Mouse (Mus musculus) neural tube, embryonic 13.5 days (tissue): ENCODE measurements around the gene Kdm2a. TPM values are rescaled to one million over a fixed set of nuclear protein-coding genes. Genes with fewer than 3 reads are reported as not detected.

ENCODE experiments used
- ATAC-seq: fragments of 200-750 bp; cut with Nextera tagmentation; 2 replicates; pipeline ENCODE4 v1.8.0; 2017; ENCODE audit warnings: low read depth, mild to moderate bottlenecking, moderate TSS enrichment, moderate library complexity
- H3K27ac ChIP-seq: fragments of 300-500 bp; sonication (generic); replicated peaks from 2 replicates; pipeline ENCODE4 v1.5.1; 2015; ENCODE audit warnings: moderate library complexity, mild to moderate bottlenecking, inconsistent platforms
- H3K27me3 ChIP-seq: fragments of 300-500 bp; sonication (generic); 2 replicates; pipeline ENCODE4 v1.6.1; 2015; ENCODE audit warnings: mild to moderate bottlenecking, inconsistent platforms
- H3K36me3 ChIP-seq: fragments of 300-500 bp; sonication (generic); 2 replicates; pipeline ENCODE4 v1.6.1; 2015; ENCODE audit warnings: mild to moderate bottlenecking, inconsistent platforms
- H3K4me1 ChIP-seq: fragments of 300-500 bp; sonication (generic); replicated peaks from 2 replicates; pipeline ENCODE4 v1.6.1; 2015; ENCODE audit warnings: inconsistent platforms
- H3K4me2 ChIP-seq: fragments of 300-500 bp; sonication (generic); 2 replicates; pipeline ENCODE4 v1.6.1; 2015; ENCODE audit warnings: inconsistent platforms, mild to moderate bottlenecking, moderate library complexity
- H3K4me3 ChIP-seq: fragments of 300-500 bp; sonication (generic); 2 replicates; pipeline ENCODE4 v1.5.1; 2015; ENCODE audit warnings: mild to moderate bottlenecking, inconsistent platforms
- H3K9ac ChIP-seq: fragments of 300-500 bp; sonication (generic); 2 replicates; pipeline ENCODE4 v1.6.1; 2015; ENCODE audit warnings: moderate library complexity, mild to moderate bottlenecking, inconsistent platforms
- H3K9me3 ChIP-seq: fragments of 300-500 bp; sonication (generic); 2 replicates; pipeline ENCODE4 v1.6.1; 2016; ENCODE audit warnings: inconsistent platforms
- WGBS: fragments of 180-500 bp; shearing (Covaris S2); methylation state at CpG from one replicate; pipeline ENCODE4 v1.1.7; 2015; 5-methylcytosine and 5-hydroxymethylcytosine counted together
- polyA plus RNA-seq: library from polyadenylated mRNA; unstranded; fragments of >200 nt; fragmentation: Nextera tagmentation; extraction: Ambion mirVana; gene quantifications from 2 replicates; pipeline ENCODE4 v1.2.1, GENCODE M21; 2015

The Kdm2a gene
- polyA plus RNA-seq, 1 experiment from 2014 or later, result 38.2 TPM

DNA sequence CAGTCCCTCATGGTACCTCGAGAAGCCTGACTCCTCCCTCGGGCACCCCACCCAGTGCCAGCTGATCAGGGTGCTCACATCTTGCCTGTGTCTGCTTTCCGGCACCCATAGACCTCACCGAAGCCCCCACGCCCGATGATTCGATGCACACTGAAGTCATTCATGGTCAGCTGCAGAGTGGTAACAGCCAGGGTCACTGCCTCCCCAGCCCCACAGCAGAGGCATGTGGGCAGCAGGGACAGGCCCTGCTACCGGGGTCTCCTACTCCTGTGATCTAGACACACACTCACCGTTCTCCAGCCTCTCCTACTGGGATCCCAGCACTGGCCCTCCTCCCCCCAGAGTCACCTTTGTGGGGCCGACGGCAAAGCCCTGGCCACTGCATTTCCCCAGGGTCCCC lies 106.9 kb downstream of the Kdm2a start:
- Histone ChIP-seq H3K4me1 (peaks cover 8% of the 10 kb centered on the region), H3K27ac (no peak overlapping the region), H3K9ac (no peak overlapping the region), H3K9me3 (no peaks in the 10 kb centered on the region), H3K4me2 (no peak overlapping the region), H3K36me3 (peaks cover 74% of the 10 kb centered on the region), H3K27me3 (no peaks in the 10 kb centered on the region), H3K4me3 (no peak overlapping the region)
- WGBS, result 91% methylated on average over 11 of the region's 11 CpGs
- no peak for ATAC-seq

DNA sequence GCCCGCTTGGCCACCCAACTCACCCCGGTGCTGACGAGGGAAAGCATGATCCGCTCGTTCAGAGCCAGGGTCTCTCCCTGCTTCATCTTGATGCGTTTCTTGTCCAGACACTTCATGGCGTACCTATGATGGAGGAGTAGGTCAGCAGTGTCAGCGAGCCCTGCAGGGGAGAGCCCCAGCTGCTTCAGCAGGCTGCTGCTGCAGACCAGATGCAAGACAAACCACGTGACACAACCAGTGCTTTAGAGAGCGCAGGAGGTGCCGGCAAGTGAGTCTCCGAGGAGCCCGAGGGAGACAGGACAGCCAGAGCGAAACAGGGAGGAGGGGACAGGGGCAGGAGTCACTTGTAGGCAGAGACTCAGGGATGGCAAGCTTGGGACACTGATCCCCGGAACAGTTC lies 107.3 kb downstream of the Kdm2a start:
- H3K27ac ChIP-seq, result no peak overlapping the region
- no peak overlapping the region for H3K4me2 ChIP-seq
- no peaks in the 10 kb centered on the region for H3K27me3 ChIP-seq
- ATAC-seq, result no peak
- WGBS, result 73% methylated on average over 15 of the region's 15 CpGs
- H3K4me1 ChIP-seq, result peaks cover 8% of the 10 kb centered on the region
- H3K9ac ChIP-seq, result no peak overlapping the region
- H3K36me3 ChIP-seq, result peaks cover 78% of the 10 kb centered on the region
- no peaks in the 10 kb centered on the region for H3K9me3 ChIP-seq
- H3K4me3 ChIP-seq, result no peak overlapping the region

DNA sequence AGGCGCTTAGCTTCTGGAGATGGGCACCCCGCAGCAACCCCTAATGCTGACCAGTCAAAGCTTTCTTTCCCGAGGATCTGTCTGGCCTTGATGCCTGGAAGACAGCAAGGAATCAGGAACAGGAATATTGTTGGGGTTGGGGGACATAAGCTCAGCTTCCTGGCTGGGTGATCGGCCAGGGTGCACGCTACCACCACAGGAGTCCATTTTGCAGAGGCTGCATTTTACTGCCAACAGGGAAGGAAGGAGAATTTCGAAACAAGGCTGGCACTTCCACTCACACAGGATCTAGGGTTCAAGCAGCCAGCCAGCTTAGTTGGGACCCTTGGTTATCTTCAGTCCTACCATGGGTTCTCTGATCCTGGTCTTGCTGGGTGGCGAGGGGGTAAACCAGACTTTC lies 114.4 kb downstream of the Kdm2a start:
- Histone ChIP-seq H3K9me3 (no peaks in the 10 kb centered on the region), H3K4me1 (peaks cover 18% of the 10 kb centered on the region), H3K36me3 (peaks cover 47% of the 10 kb centered on the region), H3K9ac (peak overlapping the region; percentile 87; the same call in 1 of the 2 replicates), H3K27ac (peak overlapping the region; percentile 46; the same call in 1 of the 2 replicates), H3K27me3 (peaks cover 4% of the 10 kb centered on the region; the same call in 1 of the 2 replicates), H3K4me2 (peak overlapping the region; percentile 74), H3K4me3 (peak overlapping the region; percentile 62; the same call in 1 of the 2 replicates)
- 48% methylated on average over 7 of the region's 7 CpGs for WGBS
- no peak for ATAC-seq

DNA sequence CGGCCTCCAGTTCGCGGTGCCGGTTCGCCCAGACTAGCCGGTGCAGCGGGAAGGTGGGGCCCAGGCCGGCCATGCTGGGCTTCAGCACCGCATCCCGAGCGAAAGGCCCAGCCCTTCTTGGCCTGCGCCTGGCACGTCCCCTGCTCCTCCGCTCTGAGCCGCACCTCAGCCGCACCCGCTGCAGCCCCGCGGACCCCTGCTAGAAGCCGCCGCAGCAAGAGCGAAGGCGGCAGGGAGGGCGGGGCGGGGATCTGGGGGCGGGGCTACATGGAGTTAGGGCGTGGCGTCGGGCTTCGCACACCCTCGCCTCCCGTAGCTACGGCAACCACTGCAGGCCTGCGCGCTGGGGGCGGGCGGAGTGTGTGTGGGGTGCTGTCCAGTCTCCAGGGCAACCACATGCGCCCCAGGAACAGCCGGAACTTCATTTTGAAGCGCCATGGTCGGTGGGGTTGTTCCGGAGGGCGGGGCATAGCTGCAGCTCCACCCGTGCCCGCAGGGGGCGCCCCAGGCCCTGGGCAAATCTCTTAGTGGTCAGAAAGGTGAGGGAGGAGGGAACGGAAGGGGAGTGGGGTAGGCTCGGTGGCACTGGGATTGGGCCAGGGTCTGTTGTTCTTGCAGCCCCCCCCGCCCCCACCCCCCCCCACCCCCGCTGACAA lies 115.1 kb downstream of the Kdm2a start, which contains the start of gene Ankrd13d:
TSS of gene Ankrd13d (minus strand) at position 240 of the 656 bp plus-strand sequence.
- ATAC-seq, result peak; percentile 94
- H3K36me3 ChIP-seq, result peaks cover 41% of the 10 kb centered on the region

DNA sequence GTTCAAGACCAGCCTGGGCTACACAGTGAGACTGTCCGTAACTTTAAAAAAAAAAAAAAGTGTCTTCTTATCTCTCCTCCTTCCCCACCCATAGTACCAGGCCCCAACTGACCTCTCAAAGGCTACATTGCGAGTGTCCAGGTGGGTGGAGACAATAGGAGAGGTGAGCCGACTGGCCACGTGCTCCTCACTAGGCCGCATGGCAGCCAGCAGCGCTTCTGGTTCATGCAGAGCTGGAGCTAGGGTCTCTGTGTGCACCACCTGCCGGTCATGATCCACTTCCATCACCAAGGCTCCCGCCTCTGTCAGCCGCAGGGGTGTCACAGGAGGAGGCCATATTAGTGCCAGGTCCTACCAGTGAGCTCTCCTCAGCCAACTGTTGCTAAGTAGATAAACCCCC lies 117.7 kb downstream of the Kdm2a start:
- no peak overlapping the region for H3K4me3 ChIP-seq
- no peak overlapping the region for H3K4me2 ChIP-seq
- no peak overlapping the region for H3K9ac ChIP-seq
- H3K27me3 ChIP-seq, result peaks cover 4% of the 10 kb centered on the region; the same call in 1 of the 2 replicates
- ATAC-seq, result no peak
- peaks cover 32% of the 10 kb centered on the region for H3K36me3 ChIP-seq
- peaks cover 18% of the 10 kb centered on the region for H3K4me1 ChIP-seq
- H3K9me3 ChIP-seq, result no peaks in the 10 kb centered on the region
- WGBS, result 90% methylated on average over 9 of the region's 9 CpGs
- no peak overlapping the region for H3K27ac ChIP-seq

More for the DNA sequence above, 115.1 kb downstream of the Kdm2a start, which contains the start of gene Ankrd13d:
- under 1% methylated on average over 49 of the region's 50 CpGs for WGBS
- peak within 1 kb of the TSS; percentile 87 for H3K9ac ChIP-seq
- H3K4me1 ChIP-seq, result peaks cover 18% of the 10 kb centered on the region
- no peaks in the 10 kb centered on the region for H3K9me3 ChIP-seq
- peak within 1 kb of the TSS; percentile 62 for H3K4me3 ChIP-seq
- H3K4me2 ChIP-seq, result peak within 1 kb of the TSS; percentile 74
- H3K27me3 ChIP-seq, result peaks cover 4% of the 10 kb centered on the region; the same call in 1 of the 2 replicates
- H3K27ac ChIP-seq, result peak within 1 kb of the TSS; percentile 70

DNA sequence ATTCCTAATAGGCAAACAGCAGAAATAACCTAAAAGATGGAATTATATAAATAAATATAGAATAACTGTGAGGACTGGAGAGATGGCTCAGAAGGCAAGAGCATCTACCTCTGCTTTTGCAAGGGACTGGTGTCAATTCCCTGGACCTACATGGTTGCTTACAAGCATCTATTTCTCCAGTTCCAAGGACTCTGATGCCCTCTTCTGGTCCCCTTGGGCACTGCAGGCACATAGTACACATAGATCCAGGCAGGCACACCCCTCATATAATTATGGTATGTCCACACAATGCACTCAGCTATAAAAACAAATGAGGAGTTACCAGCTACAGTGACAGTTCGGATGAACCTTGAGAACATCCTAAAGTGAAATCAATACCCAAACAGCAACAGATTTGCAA lies 118.6 kb downstream of the Kdm2a start:
- no peak for ATAC-seq
- 91% methylated on average over 1 of the region's 1 CpGs for WGBS
- no peaks in the 10 kb centered on the region for H3K9me3 ChIP-seq
- peaks cover 29% of the 10 kb centered on the region for H3K36me3 ChIP-seq
- peaks cover 18% of the 10 kb centered on the region for H3K4me1 ChIP-seq
- no peak overlapping the region for H3K27ac ChIP-seq
- no peak overlapping the region for H3K4me3 ChIP-seq
- H3K4me2 ChIP-seq, result no peak overlapping the region
- H3K9ac ChIP-seq, result no peak overlapping the region
- peaks cover 4% of the 10 kb centered on the region; the same call in 1 of the 2 replicates for H3K27me3 ChIP-seq

DNA sequence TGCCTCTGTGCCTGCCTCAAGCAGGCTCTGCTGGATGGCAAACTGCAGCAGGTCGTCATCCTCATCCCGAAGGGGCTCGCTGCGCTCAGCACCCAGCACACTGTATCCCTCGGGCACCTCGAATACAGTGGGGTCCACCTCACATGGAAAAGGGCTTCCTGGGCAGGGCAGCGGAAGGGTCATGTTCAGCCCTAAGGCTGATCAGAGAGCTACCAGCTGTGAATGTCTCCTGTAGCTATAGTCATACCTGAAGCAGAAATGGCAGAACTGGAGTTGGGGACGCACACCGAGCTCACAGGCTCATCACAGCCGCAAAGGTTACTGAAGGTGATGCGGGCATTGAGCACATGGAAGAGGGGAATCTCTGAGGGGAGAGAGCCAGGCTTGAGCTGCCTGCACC lies 127.1 kb downstream of the Kdm2a start:
- Histone ChIP-seq H3K27me3 (peaks cover 44% of the 10 kb centered on the region), H3K36me3 (peaks cover 29% of the 10 kb centered on the region), H3K9me3 (no peaks in the 10 kb centered on the region), H3K4me1 (peaks cover 9% of the 10 kb centered on the region), H3K4me2 (no peak overlapping the region), H3K27ac (no peak overlapping the region), H3K4me3 (no peak overlapping the region), H3K9ac (no peak overlapping the region)
- no peak for ATAC-seq
- 95% methylated on average over 11 of the region's 11 CpGs for WGBS

DNA sequence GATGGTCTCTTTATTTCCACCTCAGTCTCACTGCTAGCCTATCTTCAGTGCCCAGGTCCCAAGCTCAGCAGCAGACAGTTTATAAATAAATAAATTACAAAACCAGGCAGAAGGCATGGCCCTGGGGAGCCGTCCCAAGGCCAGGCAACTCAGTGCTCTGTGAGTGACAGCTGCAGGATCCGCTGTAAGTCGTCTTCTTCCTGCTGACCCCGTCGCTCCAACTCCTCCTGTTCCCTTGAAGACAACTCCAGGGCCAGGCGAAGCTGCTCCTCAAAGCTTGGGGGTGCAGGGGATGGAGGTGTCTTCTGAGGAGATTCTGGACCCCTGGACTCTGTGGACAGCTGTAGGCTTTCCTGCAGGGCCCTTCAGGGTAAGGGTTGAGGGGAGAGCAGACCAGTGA lies 127.9 kb downstream of the Kdm2a start:
- Histone ChIP-seq H3K27ac (no peak overlapping the region), H3K4me2 (no peak overlapping the region), H3K9ac (no peak overlapping the region), H3K4me3 (no peak overlapping the region), H3K36me3 (peaks cover 24% of the 10 kb centered on the region), H3K9me3 (no peaks in the 10 kb centered on the region), H3K27me3 (peaks cover 44% of the 10 kb centered on the region), H3K4me1 (peaks cover 9% of the 10 kb centered on the region)
- 69% methylated on average over 6 of the region's 6 CpGs for WGBS
- no peak for ATAC-seq

DNA sequence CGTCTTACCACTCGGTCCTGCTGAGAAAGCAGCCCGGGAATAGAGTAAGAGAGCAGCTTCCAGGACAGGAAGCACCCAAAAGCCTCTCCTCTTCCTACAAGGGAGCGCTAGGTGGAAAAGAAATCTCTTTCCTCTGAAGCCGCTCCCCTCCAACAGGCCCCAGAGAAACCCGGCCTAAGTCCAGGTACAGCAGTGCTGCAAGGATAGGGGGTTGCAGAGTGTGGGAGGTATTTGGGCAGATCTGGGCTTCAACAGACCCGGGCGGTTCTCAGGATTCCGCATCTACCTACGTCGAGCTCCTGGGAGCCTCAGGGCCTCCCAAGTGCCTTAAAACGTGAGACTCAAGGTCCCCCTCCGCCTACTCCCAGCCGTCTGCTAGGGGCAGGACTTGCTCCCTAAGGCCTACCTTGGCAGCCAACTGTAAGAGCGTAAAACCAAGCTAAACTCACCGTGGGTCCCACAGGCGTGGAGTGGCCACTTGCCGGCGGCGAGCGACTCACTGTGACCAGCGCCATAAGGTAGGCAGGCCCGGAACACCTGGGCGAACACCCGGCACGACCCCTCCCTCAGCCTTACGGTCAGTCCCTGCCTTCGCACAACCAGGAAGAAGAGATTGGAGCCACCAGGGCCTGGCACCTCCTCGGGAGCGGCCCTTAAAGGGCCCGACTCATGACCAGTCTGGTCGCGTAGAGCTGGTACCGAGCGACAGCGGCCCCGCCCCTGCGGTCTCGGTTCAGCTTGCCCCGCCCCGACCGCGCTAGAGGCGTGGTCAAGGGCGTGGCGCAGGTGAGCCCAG lies 129.3 kb downstream of the Kdm2a start, which contains the start of gene Ssh3:
TSS of gene Ssh3 (minus strand) at position 615 of the 796 bp plus-strand sequence.
- Histone ChIP-seq H3K4me3 (peak within 1 kb of the TSS; percentile 34), H3K9me3 (no peaks in the 10 kb centered on the region), H3K4me2 (peak within 1 kb of the TSS; percentile 56), H3K9ac (peak within 1 kb of the TSS; percentile 56), H3K36me3 (peaks cover 24% of the 10 kb centered on the region), H3K4me1 (peaks cover 9% of the 10 kb centered on the region), H3K27me3 (peaks cover 44% of the 10 kb centered on the region), H3K27ac (no peak within 1 kb of the TSS)
- peak; percentile 66 for ATAC-seq
- WGBS, result 6% methylated on average over 46 of the region's 46 CpGs

DNA sequence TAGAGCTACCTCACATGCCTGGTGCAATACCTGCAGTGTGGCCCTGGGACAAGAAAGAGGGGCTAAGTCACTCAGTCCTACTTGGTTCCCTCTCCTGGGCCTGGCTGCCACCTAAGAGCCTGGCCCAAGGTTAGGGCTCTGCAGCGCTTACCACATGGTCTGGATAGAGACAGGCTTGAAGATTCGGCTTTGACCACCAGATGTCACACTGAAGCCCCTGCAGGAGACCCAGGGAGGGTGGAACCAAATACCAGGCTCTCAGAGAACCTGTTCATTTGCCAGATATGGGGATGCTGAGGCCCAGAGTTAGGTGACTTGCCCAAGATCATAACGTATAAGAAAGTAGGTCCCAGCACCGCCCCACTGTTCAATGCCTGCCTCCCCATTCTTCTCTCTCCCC lies 132.1 kb downstream of the Kdm2a start:
- WGBS, result 66% methylated on average over 4 of the region's 4 CpGs

More for the DNA sequence above, 132.1 kb downstream of the Kdm2a start:
- Histone ChIP-seq H3K27ac (no peak overlapping the region), H3K36me3 (peaks cover 4% of the 10 kb centered on the region), H3K4me2 (no peak overlapping the region), H3K9ac (no peak overlapping the region), H3K4me3 (no peak overlapping the region), H3K27me3 (peaks cover 41% of the 10 kb centered on the region), H3K4me1 (peaks cover 9% of the 10 kb centered on the region), H3K9me3 (no peaks in the 10 kb centered on the region)
- no peak for ATAC-seq
